Mouse (Mus musculus) cerebellum, adult 2 months (tissue): ENCODE measurements around the gene Pald1.

Experiments
- CTCF ChIP-seq: fragments of 200-500 bp; IDR thresholded peaks from 2 replicates; pipeline ENCODE4 v1.5.1; 2011; ENCODE audit warnings: low read depth, mild to moderate bottlenecking, control low read depth, low read length, moderate library complexity, borderline replicate concordance; ENCODE audit not compliant: insufficient read depth
- POLR2A ChIP-seq: fragments of 200-500 bp; IDR thresholded peaks from 2 replicates; pipeline ENCODE4 v1.6.1; 2011; ENCODE audit warnings: low read length, control low read depth, borderline replicate concordance; ENCODE audit not compliant: insufficient read depth

DNA sequence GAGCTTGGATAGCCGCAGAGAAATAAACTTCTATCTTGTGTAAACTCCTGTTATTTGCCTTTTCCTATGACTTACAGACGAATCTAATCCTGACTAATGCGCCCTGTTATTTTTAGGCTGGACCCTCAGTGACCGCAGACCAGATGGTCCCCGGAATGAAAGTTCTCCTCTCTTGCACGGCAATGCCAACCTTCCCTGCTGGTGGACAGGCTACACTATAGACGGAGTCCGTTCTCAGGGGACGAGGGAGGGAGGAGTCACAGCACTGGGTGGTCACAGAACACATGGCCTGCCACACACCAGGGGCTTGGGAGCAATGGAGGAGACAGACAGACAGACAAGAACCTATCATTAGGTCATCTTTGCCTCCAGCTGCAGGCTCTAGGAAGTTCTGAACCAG, 20.8 kb downstream of the Pald1 start:
- TF ChIP-seq CTCF (no peak), POLR2A (no peak)
